Mouse (Mus musculus): ENCODE data around the gene Stk39.

The Stk39 gene

GRCm38 (mm10) chr2:68160566-68160965, 311.5 kb downstream of the Stk39 start:
- DNase-seq (ENCODE audit: low read depth in 2 of 2, low spot score in 2 of 2) = no peak

All from CD8-positive naive resting alpha-beta T cell, adult 2 months (primary cell).